Mouse (Mus musculus) lung, adult 2 months (tissue): ENCODE measurements around the gene Aip. TPM values are rescaled to one million over a fixed set of nuclear protein-coding genes. Genes with fewer than 3 reads are reported as not detected.
"Not testable (repeated sequence)": the region's sequence is repeated elsewhere in the genome, so short reads cannot be mapped to it uniquely, and the experiment has no call there.

Experiments used
- DNase-seq: peaks from one replicate; pipeline ENCODE4 v3.0.0; 2022
- H3K4me1 ChIP-seq: fragments of 200-500 bp; 2 replicates; pipeline ENCODE4 v1.6.1; 2011; ENCODE audit warnings: low read length; ENCODE audit not compliant: control insufficient read depth, insufficient read depth
- H3K4me3 ChIP-seq: fragments of 200-500 bp; replicated peaks from 2 replicates; pipeline ENCODE3; 2011; ENCODE audit warnings: low read depth, mild to moderate bottlenecking, control low read depth, low read length; ENCODE audit errors: extremely low read depth
- CTCF ChIP-seq: fragments of 200-500 bp; IDR thresholded peaks from 2 replicates; pipeline ENCODE4 v1.5.1; 2011; ENCODE audit warnings: mild to moderate bottlenecking, low read length, control low read depth; ENCODE audit not compliant: insufficient read depth
- POLR2A ChIP-seq: fragments of 200-500 bp; IDR thresholded peaks from 2 replicates; pipeline ENCODE4 v1.6.1; 2011; ENCODE audit warnings: low read depth, mild to moderate bottlenecking, control low read depth, low read length, borderline replicate concordance; ENCODE audit errors: extremely low read depth
- WGBS: fragments of 180-500 bp; shearing (Covaris S2); methylation state at CpG from one replicate; pipeline ENCODE4 v1.1.7; 2018; 5-methylcytosine and 5-hydroxymethylcytosine counted together
- polyA plus RNA-seq: library from polyadenylated mRNA; depleted of rRNA; stranded (reverse); fragments of >200 nt; gene quantifications from 2 replicates; pipeline ENCODE4 v1.2.3, GENCODE M21; 2012

Gene Aip
- polyA plus RNA-seq, 1 experiment, result 123 TPM

GRCm38 (mm10) chr19:4136463-4136862 is 10.8 kb upstream of the Aip start:
- H3K4me3 ChIP-seq, result no peak overlapping the region
- no peaks in the 10 kb centered on the region for H3K4me1 ChIP-seq
- WGBS, result 76% methylated on average over 5 of the region's 5 CpGs
- no peak for DNase-seq
- TF ChIP-seq CTCF (no peak), POLR2A (no peak)

GRCm38 (mm10) chr19:4135963-4136345 is 10.3 kb upstream of the Aip start:
- H3K4me1 ChIP-seq, H3K4me3 ChIP-seq, DNase-seq: not testable (repeated sequence)
- 14% methylated on average over 8 of the region's 8 CpGs for WGBS
- TF ChIP-seq CTCF, result peak; percentile 52; the same call in 1 of the 2 replicates

- WGBS, result 79% methylated on average over 6 of the region's 6 CpGs
- not testable (repeated sequence) for H3K4me3 ChIP-seq, H3K4me1 ChIP-seq, DNase-seq
Measured at GRCm38 (mm10) chr19:4135229-4135962, 9.7 kb upstream of the Aip start.

GRCm38 (mm10) chr19:4134354-4134753 is 8.7 kb upstream of the Aip start:
- 76% methylated on average over 4 of the region's 4 CpGs for WGBS
- Histone ChIP-seq H3K4me3 (no peak overlapping the region), H3K4me1 (no peaks in the 10 kb centered on the region)
- no peak for DNase-seq
- TF ChIP-seq POLR2A (no peak), CTCF (no peak)

- WGBS, result 86% methylated on average over 2 of the region's 2 CpGs
- peaks cover 4% of the 10 kb centered on the region; the same call in 1 of the 2 replicates for H3K4me1 ChIP-seq
- TF ChIP-seq CTCF (no peak), POLR2A (no peak)
- DNase-seq, result no peak
- H3K4me3 ChIP-seq, result no peak overlapping the region
Measured at GRCm38 (mm10) chr19:4131768-4132167, 6.1 kb upstream of the Aip start.

- 87% methylated on average over 5 of the region's 5 CpGs for WGBS
- Histone ChIP-seq H3K4me1 (peaks cover 7% of the 10 kb centered on the region; the same call in 1 of the 2 replicates), H3K4me3 (no peak overlapping the region)
- TF ChIP-seq CTCF (no peak), POLR2A (no peak)
- DNase-seq, result no peak
Measured at GRCm38 (mm10) chr19:4131075-4131474, 5.4 kb upstream of the Aip start.

- no peak for DNase-seq
- WGBS, result 79% methylated on average over 4 of the region's 4 CpGs
- TF ChIP-seq CTCF, result no peak
- TF ChIP-seq POLR2A, result no peak
- no peak overlapping the region for H3K4me3 ChIP-seq
- H3K4me1 ChIP-seq, result peaks cover 10% of the 10 kb centered on the region; the same call in 1 of the 2 replicates
Measured at GRCm38 (mm10) chr19:4130106-4130505, 4.4 kb upstream of the Aip start.

GRCm38 (mm10) chr19:4129462-4129861 is 3.8 kb upstream of the Aip start:
- no peak overlapping the region for H3K4me3 ChIP-seq
- peaks cover 10% of the 10 kb centered on the region; the same call in 1 of the 2 replicates for H3K4me1 ChIP-seq
- 85% methylated on average over 7 of the region's 7 CpGs for WGBS
- no peak for DNase-seq
- TF ChIP-seq POLR2A, result no peak

GRCm38 (mm10) chr19:4126759-4127495 is 1.3 kb upstream of the Aip start:
- TF ChIP-seq CTCF, result no peak
- no peak for TF ChIP-seq POLR2A
- DNase-seq, result peak; percentile 39
- Histone ChIP-seq H3K4me3 (no peak overlapping the region), H3K4me1 (peaks cover 10% of the 10 kb centered on the region; the same call in 1 of the 2 replicates)
- WGBS, result 42% methylated on average over 7 of the region's 7 CpGs

GRCm38 (mm10) chr19:4125268-4125667 is 390 bp downstream of the Aip start:
- Histone ChIP-seq H3K4me3 (peak overlapping the region; percentile 55), H3K4me1 (peaks cover 15% of the 10 kb centered on the region; the same call in 1 of the 2 replicates)
- WGBS, result 5% methylated on average over 4 of the region's 4 CpGs
- DNase-seq, result not testable (repeated sequence)
